Mouse (Mus musculus) bone marrow macrophage, adult 2 months (primary cell): ENCODE measurements around the gene Abcb4.

ENCODE experiments used
- CTCF ChIP-seq: IDR thresholded peaks from 2 replicates; pipeline ENCODE4 v1.5.1; 2012; ENCODE audit warnings: low read depth, mild to moderate bottlenecking, low read length, moderate library complexity
- POLR2A ChIP-seq: IDR thresholded peaks from 2 replicates; pipeline ENCODE4 v1.6.1; 2012; ENCODE audit warnings: mild to moderate bottlenecking, low read depth, low read length, borderline replicate concordance

- TF ChIP-seq CTCF (no peak), POLR2A (no peak)
Measured at GRCm38 (mm10) chr5:8868019-8868418, 25.5 kb upstream of the Abcb4 start.
